Mouse (Mus musculus) liver, embryonic 12.5 days (tissue): ENCODE measurements around the gene Ier2. TPM values are rescaled to one million over a fixed set of nuclear protein-coding genes. Genes with fewer than 3 reads are reported as not detected.
"Not testable (repeated sequence)": the region's sequence is repeated elsewhere in the genome, so short reads cannot be mapped to it uniquely, and the experiment has no call there.

Source experiments
- ATAC-seq: fragments of 200-750 bp; cut with Nextera tagmentation; 2 replicates; pipeline ENCODE4 v1.8.0; 2017; ENCODE audit warnings: moderate number of reproducible peaks, mild to moderate bottlenecking, moderate library complexity
- H3K27ac ChIP-seq: fragments of 300-500 bp; sonication (generic); 2 replicates; pipeline ENCODE4 v1.5.1; 2016; ENCODE audit warnings: mild to moderate bottlenecking
- H3K27me3 ChIP-seq: fragments of 300-500 bp; sonication (generic); replicated peaks from 2 replicates; pipeline ENCODE4 v1.6.1; 2016; ENCODE audit warnings: mild to moderate bottlenecking, moderate library complexity
- H3K36me3 ChIP-seq: fragments of 300-500 bp; sonication (generic); 2 replicates; pipeline ENCODE4 v1.6.1; 2016; ENCODE audit warnings: mild to moderate bottlenecking, moderate library complexity
- H3K4me1 ChIP-seq: fragments of 300-500 bp; sonication (generic); 2 replicates; pipeline ENCODE4 v1.6.1; 2016
- H3K4me2 ChIP-seq: fragments of 300-500 bp; sonication (generic); 2 replicates; pipeline ENCODE4 v1.6.1; 2016; ENCODE audit warnings: mild to moderate bottlenecking, moderate library complexity
- H3K4me3 ChIP-seq: fragments of 300-500 bp; sonication (generic); 2 replicates; pipeline ENCODE4 v1.5.1; 2016; ENCODE audit warnings: mild to moderate bottlenecking, moderate library complexity
- H3K9ac ChIP-seq: fragments of 300-500 bp; sonication (generic); 2 replicates; pipeline ENCODE4 v1.6.1; 2016; ENCODE audit warnings: mild to moderate bottlenecking, moderate library complexity
- H3K9me3 ChIP-seq: fragments of 300-500 bp; sonication (generic); replicated peaks from 2 replicates; pipeline ENCODE4 v1.6.1; 2016; ENCODE audit warnings: mild to moderate bottlenecking, moderate library complexity
- WGBS: fragments of 180-500 bp; shearing (Covaris S2); methylation state at CpG from one replicate; pipeline ENCODE4 v1.1.7; 2016; ENCODE audit not compliant: insufficient replicate concordance; 5-methylcytosine and 5-hydroxymethylcytosine counted together
- polyA plus RNA-seq: library from polyadenylated mRNA; unstranded; fragments of >200 nt; fragmentation: Nextera tagmentation; extraction: Ambion mirVana; gene quantifications from 2 replicates; pipeline ENCODE4 v1.2.1, GENCODE M21; 2016

Gene Ier2
- polyA plus RNA-seq, 1 experiment from 2014 or later = 36.4 TPM

GRCm38 (mm10) chr8:84695140-84695539, 32.5 kb upstream of the Ier2 start:
- H3K4me1 ChIP-seq = peaks cover 34% of the 10 kb centered on the region
- no peak overlapping the region for H3K4me3 ChIP-seq
- no peaks in the 10 kb centered on the region for H3K27me3 ChIP-seq
- no peak overlapping the region for H3K9ac ChIP-seq
- H3K4me2 ChIP-seq = no peak overlapping the region
- no peak overlapping the region for H3K27ac ChIP-seq
- no peak for ATAC-seq
- H3K36me3 ChIP-seq = peaks cover 92% of the 10 kb centered on the region
- 85% methylated on average over 6 of the region's 6 CpGs for WGBS
- no peaks in the 10 kb centered on the region for H3K9me3 ChIP-seq

- H3K36me3 ChIP-seq = peaks cover 77% of the 10 kb centered on the region
Observed at GRCm38 (mm10) chr8:84693332-84693731, 30.7 kb upstream of the Ier2 start.

GRCm38 (mm10) chr8:84689091-84689915, 26.7 kb upstream of the Ier2 start:
- Histone ChIP-seq H3K36me3 (peaks cover 46% of the 10 kb centered on the region), H3K9ac (peak overlapping the region; percentile 81), H3K27me3 (no peaks in the 10 kb centered on the region), H3K27ac (peak overlapping the region; percentile 97), H3K4me1 (peaks cover 57% of the 10 kb centered on the region), H3K4me3 (peak overlapping the region; percentile 99), H3K9me3 (no peaks in the 10 kb centered on the region), H3K4me2 (peak overlapping the region; percentile 94)
- WGBS = under 1% methylated on average over 47 of the region's 47 CpGs
- ATAC-seq = peak; percentile 72

More at GRCm38 (mm10) chr8:84693332-84693731, 30.7 kb upstream of the Ier2 start:
- Histone ChIP-seq H3K4me1 (peaks cover 30% of the 10 kb centered on the region), H3K4me3 (no peak overlapping the region), H3K27me3 (no peaks in the 10 kb centered on the region), H3K9ac (no peak overlapping the region), H3K27ac (no peak overlapping the region), H3K4me2 (no peak overlapping the region), H3K9me3 (no peaks in the 10 kb centered on the region)
- ATAC-seq = no peak
- WGBS = 82% methylated on average over 4 of the region's 4 CpGs

GRCm38 (mm10) chr8:84687705-84688100, 25.1 kb upstream of the Ier2 start, which contains the start of gene Nacc1:
Gene Nacc1 (minus strand): TSS chr8:84687862.
- Histone ChIP-seq H3K4me2 (peak within 1 kb of the TSS; percentile 94), H3K27me3 (no peaks in the 10 kb centered on the region), H3K4me3 (peak within 1 kb of the TSS; percentile 99), H3K9ac (peak within 1 kb of the TSS; percentile 99), H3K27ac (peak within 1 kb of the TSS; percentile 97), H3K9me3 (no peaks in the 10 kb centered on the region), H3K4me1 (peaks cover 73% of the 10 kb centered on the region), H3K36me3 (peaks cover 45% of the 10 kb centered on the region)
- ATAC-seq = peak; percentile 80
- whole genome bisulfite sequencing = under 1% methylated on average over 37 of the region's 37 CpGs

- under 1% methylated on average over 62 of the region's 62 CpGs for WGBS
- peaks cover 77% of the 10 kb centered on the region for H3K4me1 ChIP-seq
Observed at GRCm38 (mm10) chr8:84687003-84687704, 24.5 kb upstream of the Ier2 start.

GRCm38 (mm10) chr8:84686191-84687002, 23.7 kb upstream of the Ier2 start, which contains the start of gene Trmt1:
Gene Trmt1 (plus strand): TSS chr8:84686307.
- WGBS = 8% methylated on average over 20 of the region's 20 CpGs
- Histone ChIP-seq H3K27ac (peak within 1 kb of the TSS; percentile 97), H3K27me3 (no peaks in the 10 kb centered on the region), H3K4me2 (peak within 1 kb of the TSS; percentile 94), H3K9me3 (no peaks in the 10 kb centered on the region), H3K9ac (peak within 1 kb of the TSS; percentile 99), H3K36me3 (peaks cover 45% of the 10 kb centered on the region), H3K4me3 (peak within 1 kb of the TSS; percentile 99), H3K4me1 (peaks cover 79% of the 10 kb centered on the region)
- peak; percentile 11; the same call in 1 of the 2 replicates for ATAC-seq

More at GRCm38 (mm10) chr8:84687003-84687704, 24.5 kb upstream of the Ier2 start:
- Histone ChIP-seq H3K36me3 (peaks cover 45% of the 10 kb centered on the region), H3K9ac (peak overlapping the region; percentile 99), H3K9me3 (no peaks in the 10 kb centered on the region), H3K27ac (peak overlapping the region; percentile 97), H3K27me3 (no peaks in the 10 kb centered on the region), H3K4me3 (peak overlapping the region; percentile 99), H3K4me2 (peak overlapping the region; percentile 94)
- peak; percentile 36 for ATAC-seq

- WGBS = 57% methylated on average over 3 of the region's 3 CpGs
- no peak overlapping the region for H3K4me3 ChIP-seq
- peaks cover 53% of the 10 kb centered on the region for H3K36me3 ChIP-seq
- H3K9ac ChIP-seq = no peak overlapping the region
- H3K4me1 ChIP-seq = peaks cover 76% of the 10 kb centered on the region
- no peaks in the 10 kb centered on the region for H3K9me3 ChIP-seq
- H3K4me2 ChIP-seq = no peak overlapping the region
- no peak overlapping the region; the same call in 1 of the 2 replicates for H3K27ac ChIP-seq
- no peak for ATAC-seq
- no peaks in the 10 kb centered on the region for H3K27me3 ChIP-seq
Observed at GRCm38 (mm10) chr8:84684537-84684936, 21.9 kb upstream of the Ier2 start.

- peaks cover 57% of the 10 kb centered on the region for H3K36me3 ChIP-seq
- H3K27ac ChIP-seq = 0 out of 2 replicates have a peak overlapping the region, but pooled peaks have one; percentile 4
- H3K4me1 ChIP-seq = peaks cover 67% of the 10 kb centered on the region
- ATAC-seq = no peak
- H3K9me3 ChIP-seq = no peaks in the 10 kb centered on the region
- H3K9ac ChIP-seq = no peak overlapping the region
- WGBS = 61% methylated on average over 2 of the region's 2 CpGs
- no peak overlapping the region for H3K4me3 ChIP-seq
- H3K27me3 ChIP-seq = no peaks in the 10 kb centered on the region
- no peak overlapping the region for H3K4me2 ChIP-seq
Observed at GRCm38 (mm10) chr8:84682257-84682656, 19.6 kb upstream of the Ier2 start.

- WGBS = 79% methylated on average over 2 of the region's 2 CpGs
- no peak overlapping the region for H3K9ac ChIP-seq
- no peak overlapping the region for H3K27ac ChIP-seq
- no peak overlapping the region for H3K4me2 ChIP-seq
- no peak for ATAC-seq
- no peak overlapping the region for H3K4me3 ChIP-seq
- peaks cover 64% of the 10 kb centered on the region for H3K4me1 ChIP-seq
- no peaks in the 10 kb centered on the region for H3K27me3 ChIP-seq
- H3K9me3 ChIP-seq = no peaks in the 10 kb centered on the region
- H3K36me3 ChIP-seq = peaks cover 64% of the 10 kb centered on the region
Observed at GRCm38 (mm10) chr8:84681476-84681875, 18.8 kb upstream of the Ier2 start.

- H3K9ac ChIP-seq = no peak overlapping the region
- no peaks in the 10 kb centered on the region for H3K27me3 ChIP-seq
- H3K4me2 ChIP-seq = no peak overlapping the region
- ATAC-seq = peak; percentile 52
- H3K36me3 ChIP-seq = peaks cover 78% of the 10 kb centered on the region
- 88% methylated on average over 5 of the region's 5 CpGs for WGBS
- H3K9me3 ChIP-seq = no peaks in the 10 kb centered on the region
- H3K4me1 ChIP-seq = peaks cover 25% of the 10 kb centered on the region
- no peak overlapping the region for H3K27ac ChIP-seq
- no peak overlapping the region for H3K4me3 ChIP-seq
Observed at GRCm38 (mm10) chr8:84677305-84677704, 14.7 kb upstream of the Ier2 start.

GRCm38 (mm10) chr8:84670295-84671006, 7.8 kb upstream of the Ier2 start:
- H3K9ac ChIP-seq, H3K4me3 ChIP-seq, H3K27me3 ChIP-seq, H3K9me3 ChIP-seq, H3K4me2 ChIP-seq: not testable (repeated sequence)
- Histone ChIP-seq H3K36me3 (peaks cover 59% of the 10 kb centered on the region), H3K27ac (0 out of 2 replicates have a peak overlapping the region, but pooled peaks have one; percentile 62), H3K4me1 (peaks cover 48% of the 10 kb centered on the region)
- 68% methylated on average over 5 of the region's 5 CpGs for WGBS
- ATAC-seq = peak; percentile 42
